Mouse (Mus musculus): ENCODE measurements around the gene Hs2st1. TPM values are rescaled to one million over a fixed set of nuclear protein-coding genes. Genes with fewer than 3 reads are reported as not detected.
A peak's percentile ranks its signal among the peaks of the same experiment; 100 is the strongest.

Hs2st1 gene
- polyA plus RNA-seq, 1 experiment from 2014 or later: 25.1 TPM

- WGBS: 83% methylated on average over 12 of the region's 12 CpGs
- Histone ChIP-seq H3K4me3 (no peak overlapping the region), H3K4me1 (peaks cover 8% of the 10 kb centered on the region; the same call in 1 of the 2 replicates), H3K9me3 (replicated peaks) (no peaks in the 10 kb centered on the region), H3K27ac (no peak overlapping the region), H3K36me3 (no peaks in the 10 kb centered on the region), H3K4me2 (replicated peaks) (no peak overlapping the region), H3K9ac (no peak overlapping the region), H3K27me3 (no peaks in the 10 kb centered on the region)
- no peak for ATAC-seq (ENCODE audit: low FRiP score)
Observed at GRCm38 (mm10) chr3:144477707-144478426, 92.1 kb downstream of the Hs2st1 start.

DNA sequence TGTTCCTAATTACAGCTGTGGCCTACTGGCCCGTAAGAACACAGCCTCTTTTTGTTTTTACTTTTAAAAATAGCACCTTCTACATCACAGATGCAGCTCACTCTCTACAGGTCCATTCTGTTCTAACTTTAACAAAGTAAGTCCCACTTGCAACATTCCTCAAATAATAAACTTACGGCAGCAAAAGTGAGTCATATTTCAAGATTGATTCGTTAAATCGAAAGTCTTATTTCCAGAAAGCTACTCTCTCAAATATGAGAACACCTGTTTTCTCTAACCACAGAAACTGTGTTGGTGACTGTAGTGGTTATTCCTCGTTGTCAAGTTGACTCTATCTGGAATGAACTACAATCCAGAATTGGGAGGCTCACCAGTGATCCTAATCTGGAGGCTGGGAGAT lies 94.1 kb downstream of the Hs2st1 start:
- Histone ChIP-seq H3K36me3 (no peaks in the 10 kb centered on the region), H3K4me1 (peaks cover 12% of the 10 kb centered on the region; the same call in 1 of the 2 replicates), H3K4me2 (replicated peaks) (no peak overlapping the region), H3K27ac (no peak overlapping the region), H3K9me3 (replicated peaks) (no peaks in the 10 kb centered on the region), H3K4me3 (no peak overlapping the region), H3K27me3 (no peaks in the 10 kb centered on the region), H3K9ac (no peak overlapping the region)
- 95% methylated on average over 5 of the region's 5 CpGs for WGBS
- no peak for ATAC-seq (ENCODE audit: low FRiP score)

GRCm38 (mm10) chr3:144474726-144475125 lies 95.3 kb downstream of the Hs2st1 start:
- Histone ChIP-seq H3K9me3 (replicated peaks) (no peaks in the 10 kb centered on the region), H3K4me3 (no peak overlapping the region), H3K27ac (no peak overlapping the region), H3K36me3 (no peaks in the 10 kb centered on the region), H3K4me1 (peaks cover 15% of the 10 kb centered on the region; the same call in 1 of the 2 replicates), H3K4me2 (replicated peaks) (no peak overlapping the region), H3K9ac (no peak overlapping the region), H3K27me3 (no peaks in the 10 kb centered on the region)
- 89% methylated on average over 5 of the region's 5 CpGs for WGBS
- no peak for ATAC-seq (ENCODE audit: low FRiP score)

GRCm38 (mm10) chr3:144471954-144472353 lies 98.0 kb downstream of the Hs2st1 start:
- no peak overlapping the region for H3K27ac ChIP-seq
- 74% methylated on average over 3 of the region's 3 CpGs for WGBS
- no peaks in the 10 kb centered on the region for H3K9me3 ChIP-seq (replicated peaks)
- no peaks in the 10 kb centered on the region for H3K27me3 ChIP-seq
- ATAC-seq (ENCODE audit: low FRiP score): no peak
- H3K4me1 ChIP-seq: peaks cover 18% of the 10 kb centered on the region; the same call in 1 of the 2 replicates
- H3K36me3 ChIP-seq: no peaks in the 10 kb centered on the region
- H3K9ac ChIP-seq: no peak overlapping the region
- H3K4me3 ChIP-seq: no peak overlapping the region
- H3K4me2 ChIP-seq (replicated peaks): no peak overlapping the region

GRCm38 (mm10) chr3:144470901-144471300 lies 99.1 kb downstream of the Hs2st1 start:
- H3K27me3 ChIP-seq: no peaks in the 10 kb centered on the region
- H3K36me3 ChIP-seq: no peaks in the 10 kb centered on the region
- H3K27ac ChIP-seq: peak overlapping the region; percentile 64; the same call in 1 of the 2 replicates
- peaks cover 18% of the 10 kb centered on the region; the same call in 1 of the 2 replicates for H3K4me1 ChIP-seq
- 53% methylated on average over 14 of the region's 14 CpGs for WGBS
- no peak overlapping the region for H3K4me2 ChIP-seq (replicated peaks)
- ATAC-seq (ENCODE audit: low FRiP score): peak; percentile 32; the same call in 1 of the 2 replicates
- no peak overlapping the region for H3K4me3 ChIP-seq
- no peak overlapping the region for H3K9ac ChIP-seq
- H3K9me3 ChIP-seq (replicated peaks): no peaks in the 10 kb centered on the region

DNA sequence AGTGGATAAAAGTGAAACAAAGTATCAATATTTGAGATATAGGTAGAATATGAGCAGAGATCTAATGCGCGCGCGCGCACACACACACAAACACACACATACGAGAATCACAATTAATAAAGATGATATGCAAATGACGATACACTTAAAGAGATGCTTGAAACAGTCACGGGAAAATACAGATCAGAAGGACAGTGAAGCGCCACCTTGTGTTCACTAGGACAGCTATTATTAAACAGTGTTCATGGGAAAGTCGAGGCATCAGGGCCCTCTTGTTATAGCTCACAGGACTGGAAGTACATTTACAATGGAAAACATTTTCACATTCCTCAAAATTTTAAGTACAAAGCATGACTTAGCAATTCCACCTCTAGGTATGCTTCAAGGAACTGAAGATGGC lies 102.5 kb downstream of the Hs2st1 start:
- Histone ChIP-seq H3K9ac (no peak overlapping the region), H3K27ac (no peak overlapping the region), H3K36me3 (0 out of 2 replicates have a peak, but pooled peaks cover 4% of the 10 kb centered on the region), H3K4me1 (peaks cover 15% of the 10 kb centered on the region; the same call in 1 of the 2 replicates), H3K4me2 (replicated peaks) (no peak overlapping the region), H3K27me3 (no peaks in the 10 kb centered on the region), H3K4me3 (no peak overlapping the region), H3K9me3 (replicated peaks) (no peaks in the 10 kb centered on the region)
- no peak for ATAC-seq (ENCODE audit: low FRiP score)
- WGBS: 74% methylated on average over 10 of the region's 10 CpGs

DNA sequence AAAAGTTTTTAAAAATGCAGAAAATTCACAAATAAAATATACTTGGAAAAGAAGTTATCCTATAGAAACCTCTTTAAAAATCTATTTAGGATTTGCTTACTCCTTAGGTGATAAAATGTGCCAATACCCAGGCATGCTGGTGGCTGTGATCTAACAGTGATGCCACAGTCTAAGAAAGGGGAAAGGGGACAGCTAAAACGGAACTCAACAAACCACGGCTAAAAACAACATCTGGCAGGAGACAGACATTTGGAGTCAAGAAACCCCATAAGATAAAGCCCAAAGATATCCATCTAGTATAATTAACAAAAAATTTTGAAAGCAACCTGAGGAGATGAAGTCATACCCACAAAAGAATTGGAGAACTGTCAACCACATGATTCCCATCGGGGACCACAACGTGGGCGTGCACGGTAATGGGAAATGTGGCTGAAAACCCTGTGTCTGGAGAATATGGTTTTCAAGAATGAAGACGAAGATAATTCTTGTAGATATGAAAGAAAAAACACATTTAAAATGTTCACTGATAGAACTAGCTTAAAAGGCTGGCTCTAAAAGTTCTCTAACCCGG lies 103.8 kb downstream of the Hs2st1 start:
- H3K36me3 ChIP-seq: peaks cover 8% of the 10 kb centered on the region; the same call in 1 of the 2 replicates
- no peak overlapping the region for H3K27ac ChIP-seq
- no peaks in the 10 kb centered on the region for H3K9me3 ChIP-seq (replicated peaks)
- H3K4me2 ChIP-seq (replicated peaks): no peak overlapping the region
- H3K9ac ChIP-seq: no peak overlapping the region
- no peaks in the 10 kb centered on the region for H3K27me3 ChIP-seq
- H3K4me3 ChIP-seq: no peak overlapping the region
- WGBS: 91% methylated on average over 8 of the region's 8 CpGs
- H3K4me1 ChIP-seq: peaks cover 8% of the 10 kb centered on the region; the same call in 1 of the 2 replicates
- ATAC-seq (ENCODE audit: low FRiP score): no peak

DNA sequence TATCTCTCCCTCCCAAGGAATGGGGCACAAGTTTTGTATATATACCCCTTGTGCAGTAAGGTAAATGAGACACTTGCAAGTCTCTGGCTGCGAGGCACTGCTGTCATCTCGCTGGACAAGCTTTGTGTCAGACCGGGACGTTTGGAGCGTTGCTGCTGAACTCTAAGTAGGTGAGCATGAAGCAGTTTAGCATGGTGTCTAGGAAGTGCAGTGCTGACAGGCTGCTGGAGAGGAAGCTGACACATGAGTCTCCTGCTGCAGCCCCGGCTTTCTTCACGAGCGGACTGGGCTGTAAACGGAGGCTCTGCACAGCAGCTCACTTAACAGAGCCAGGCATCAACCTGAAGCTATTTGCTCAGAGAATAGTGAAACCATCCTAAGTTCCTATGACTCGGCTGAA lies 107.3 kb downstream of the Hs2st1 start:
- H3K4me2 ChIP-seq (replicated peaks): no peak overlapping the region
- no peaks in the 10 kb centered on the region for H3K4me1 ChIP-seq
- no peak overlapping the region for H3K4me3 ChIP-seq
- 94% methylated on average over 10 of the region's 10 CpGs for WGBS
- peaks cover 8% of the 10 kb centered on the region; the same call in 1 of the 2 replicates for H3K36me3 ChIP-seq
- ATAC-seq (ENCODE audit: low FRiP score): no peak
- no peaks in the 10 kb centered on the region for H3K27me3 ChIP-seq
- H3K9me3 ChIP-seq (replicated peaks): no peaks in the 10 kb centered on the region
- no peak overlapping the region for H3K9ac ChIP-seq
- H3K27ac ChIP-seq: no peak overlapping the region

DNA sequence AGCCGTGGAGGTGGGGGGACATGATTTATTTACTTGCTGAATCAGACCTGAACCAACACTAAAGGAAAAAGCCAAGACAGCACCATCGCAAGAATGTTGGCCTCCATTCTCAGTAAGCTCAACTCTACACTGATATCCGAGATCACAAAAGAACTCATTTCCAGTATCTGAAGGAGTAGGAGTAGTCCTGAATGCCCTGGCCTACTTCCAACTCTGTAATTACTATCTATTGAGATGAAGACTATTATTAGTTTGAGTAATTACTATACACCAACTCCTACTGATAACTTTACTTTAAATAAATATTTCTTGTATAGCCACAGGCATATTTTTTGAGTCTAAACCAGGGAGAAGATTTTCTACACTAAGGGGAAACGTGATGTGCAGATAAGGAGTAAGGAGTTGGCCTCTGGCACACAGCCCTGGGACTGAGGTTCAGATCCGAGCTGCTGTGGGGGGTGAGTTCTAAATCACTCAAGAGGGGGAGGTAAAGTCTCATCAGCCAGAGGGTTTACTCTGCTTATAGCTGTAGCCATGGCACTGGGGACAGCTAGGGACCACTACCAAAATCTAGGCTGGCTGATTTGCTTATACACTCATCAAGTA lies 109.7 kb downstream of the Hs2st1 start:
- Histone ChIP-seq H3K27me3 (no peaks in the 10 kb centered on the region), H3K4me1 (no peaks in the 10 kb centered on the region), H3K4me2 (replicated peaks) (no peak overlapping the region), H3K9me3 (replicated peaks) (no peaks in the 10 kb centered on the region), H3K27ac (no peak overlapping the region), H3K9ac (no peak overlapping the region), H3K36me3 (peaks cover 8% of the 10 kb centered on the region; the same call in 1 of the 2 replicates), H3K4me3 (no peak overlapping the region)
- WGBS: 91% methylated on average over 5 of the region's 5 CpGs
- no peak for ATAC-seq (ENCODE audit: low FRiP score)

DNA sequence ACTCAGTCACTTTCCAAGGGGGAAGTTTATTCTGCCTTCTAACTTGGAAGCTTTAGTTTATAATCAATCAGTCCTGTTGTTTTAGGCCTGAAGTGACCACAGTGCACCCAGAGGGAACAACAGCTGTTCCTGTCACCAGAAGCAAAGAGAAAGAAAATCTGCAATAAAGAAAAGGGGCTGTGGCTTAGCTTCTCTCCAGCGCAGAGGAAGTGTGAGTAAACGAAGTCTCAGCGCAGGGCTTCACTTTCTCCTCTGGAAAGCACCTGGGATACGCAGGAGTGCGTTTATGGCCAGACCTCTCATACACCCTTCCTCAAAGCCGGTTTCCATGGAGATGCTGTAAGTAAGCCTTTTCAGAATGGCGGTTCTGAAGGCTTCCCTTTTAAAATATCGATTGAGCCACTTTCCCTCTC lies 110.7 kb downstream of the Hs2st1 start:
- WGBS: 81% methylated on average over 8 of the region's 8 CpGs
- ATAC-seq (ENCODE audit: low FRiP score): no peak
- no peak overlapping the region for H3K4me2 ChIP-seq (replicated peaks)

DNA sequence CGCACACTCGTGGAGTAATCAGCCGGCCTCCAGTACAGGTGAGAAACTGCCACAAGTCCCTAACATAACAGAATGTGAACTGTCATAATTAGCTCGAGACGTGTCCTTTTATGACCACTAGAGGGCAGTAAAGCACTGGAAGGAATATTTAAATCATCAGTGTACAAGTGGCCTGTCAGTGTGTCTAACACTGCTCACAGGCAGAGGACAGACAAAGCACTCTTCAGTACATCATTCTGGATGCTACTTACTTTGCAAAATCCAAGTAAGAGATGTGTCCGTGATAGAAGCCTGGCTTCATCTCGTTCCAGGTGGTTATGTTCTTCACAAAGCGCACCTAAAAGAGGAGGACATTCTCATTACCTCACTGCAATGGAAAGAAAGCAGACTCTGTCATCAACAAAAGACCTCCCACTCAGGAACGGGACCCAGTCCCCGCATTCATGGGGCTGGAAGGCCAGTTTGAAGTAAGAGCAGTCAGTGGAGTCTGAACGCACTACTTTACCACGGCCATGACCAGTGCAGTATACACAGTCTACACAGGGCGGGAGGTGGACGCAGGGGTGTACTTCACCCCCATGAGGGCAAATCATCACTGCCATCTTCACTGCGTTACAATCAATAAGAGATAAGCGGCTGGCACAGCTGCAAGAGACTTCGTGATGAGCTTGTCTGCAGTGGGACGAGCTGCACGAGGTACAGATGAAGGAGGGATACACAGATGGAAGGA lies 116.1 kb downstream of the Hs2st1 start:
- Histone ChIP-seq H3K9me3 (replicated peaks) (no peaks in the 10 kb centered on the region), H3K27ac (peak overlapping the region; percentile 42; the same call in 1 of the 2 replicates), H3K27me3 (no peaks in the 10 kb centered on the region), H3K36me3 (0 out of 2 replicates have a peak, but pooled peaks cover 3% of the 10 kb centered on the region), H3K4me3 (no peak overlapping the region), H3K4me2 (replicated peaks) (no peak overlapping the region), H3K4me1 (peaks cover 8% of the 10 kb centered on the region; the same call in 1 of the 2 replicates), H3K9ac (no peak overlapping the region)
- ATAC-seq (ENCODE audit: low FRiP score): peak; percentile 88
- WGBS: 62% methylated on average over 19 of the region's 19 CpGs

More for the DNA sequence above, 110.7 kb downstream of the Hs2st1 start:
- Histone ChIP-seq H3K36me3 (peaks cover 8% of the 10 kb centered on the region; the same call in 1 of the 2 replicates), H3K9ac (no peak overlapping the region), H3K27ac (no peak overlapping the region), H3K9me3 (replicated peaks) (no peaks in the 10 kb centered on the region), H3K4me3 (no peak overlapping the region), H3K4me1 (0 out of 2 replicates have a peak, but pooled peaks cover 2% of the 10 kb centered on the region), H3K27me3 (no peaks in the 10 kb centered on the region)

GRCm38 (mm10) chr3:144448977-144449376 lies 121.0 kb downstream of the Hs2st1 start:
- H3K9ac ChIP-seq: no peak overlapping the region
- no peak overlapping the region for H3K4me3 ChIP-seq
- H3K27me3 ChIP-seq: no peaks in the 10 kb centered on the region
- no peak overlapping the region for H3K4me2 ChIP-seq (replicated peaks)
- no peak overlapping the region for H3K27ac ChIP-seq
- H3K4me1 ChIP-seq: peaks cover 3% of the 10 kb centered on the region; the same call in 1 of the 2 replicates
- ATAC-seq (ENCODE audit: low FRiP score): no peak
- H3K36me3 ChIP-seq: peaks cover 11% of the 10 kb centered on the region; the same call in 1 of the 2 replicates
- WGBS: 95% methylated on average over 6 of the region's 6 CpGs
- no peaks in the 10 kb centered on the region for H3K9me3 ChIP-seq (replicated peaks)
